Comparison of ENCODE assay signal across 3 mouse cellular contexts in genomic region chr3:108279495-108279894, GRCm38 (mm10). TPM values are rescaled to one million over a fixed set of nuclear protein-coding genes. Genes with fewer than 3 reads are reported as not detected.
"Had no signal": no experiment of that assay in that cellular context is flagged by ENCODE, and none has a peak within 500 bp of the region (broad histone marks: within the 10 kb centered on the region; RNA-seq: fewer than 3 reads in every experiment).

No protein-coding gene starts in this region.

RNA-seq across cellular contexts. Expression of gene Sypl2, which starts 53.0 kb away (rescaled TPM):
- total RNA-seq: common myeloid progenitor, adult 5-6 weeks; granulocyte monocyte progenitor cell, adult 5-6 weeks had no signal
- polyA plus RNA-seq: erythroblast, embryonic 14.5 days had no signal
